Mouse (Mus musculus) spleen, adult 2 months (tissue): ENCODE data around the gene Hsbp1.

Source experiments
- CTCF ChIP-seq: fragments of 200-500 bp; IDR thresholded peaks from 2 replicates; pipeline ENCODE4 v1.5.1; 2011; ENCODE audit warnings: mild to moderate bottlenecking, inconsistent platforms; ENCODE audit not compliant: insufficient read depth, insufficient read length, insufficient replicate concordance; ENCODE audit errors: extremely low read depth
- POLR2A ChIP-seq: fragments of 200-500 bp; IDR thresholded peaks from 2 replicates; pipeline ENCODE4 v1.6.1; 2011; ENCODE audit warnings: low read depth, low read length, inconsistent platforms

DNA sequence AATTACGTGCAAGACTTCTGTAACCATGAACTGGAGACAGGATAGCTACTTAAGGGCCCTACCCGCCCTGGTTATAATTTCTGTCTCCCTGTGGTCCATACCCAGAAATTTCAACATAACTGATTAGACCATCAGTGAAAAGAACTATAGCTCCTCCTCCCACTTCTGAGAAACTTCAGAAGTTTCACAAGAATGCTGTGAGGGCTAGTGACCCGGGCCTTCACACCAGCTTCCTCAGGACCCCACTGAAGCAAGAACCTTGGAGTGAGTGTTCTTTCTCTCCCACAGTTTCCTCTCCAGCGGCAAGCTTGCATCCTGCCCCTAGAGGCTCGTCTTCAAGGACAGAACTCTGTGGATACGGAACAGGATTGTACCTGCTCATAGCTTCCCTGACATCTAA, 41.6 kb downstream of the Hsbp1 start:
- TF ChIP-seq POLR2A, result no peak
- TF ChIP-seq CTCF, result no peak
